Mouse (Mus musculus) ES-E14 (cell line): ENCODE measurements at regions not wholly inside any gene's neighbourhood (a gene's known extent, or its start where the extent isn't known, plus 50 kb on each side); places are given as distances from the start of the nearest gene placed in this dataset.

Experiments used
- CHD2 ChIP-seq: IDR thresholded peaks from 2 replicates; pipeline ENCODE4 v1.6.1; 2014; ENCODE audit warnings: mild to moderate bottlenecking, low read depth, low read length, inconsistent platforms
- HCFC1 ChIP-seq: IDR thresholded peaks from 2 replicates; pipeline ENCODE4 v1.6.1; 2012; ENCODE audit warnings: low read length, inconsistent platforms, borderline replicate concordance; ENCODE audit not compliant: insufficient read depth
- MAFK ChIP-seq: IDR thresholded peaks from 2 replicates; pipeline ENCODE4 v1.6.1; 2014; ENCODE audit warnings: mild to moderate bottlenecking, low read depth, low read length, inconsistent platforms; ENCODE audit not compliant: insufficient read depth
- ZC3H11A ChIP-seq: IDR thresholded peaks from 2 replicates; pipeline ENCODE4 v1.6.1; 2012; ENCODE audit warnings: low read depth, mild to moderate bottlenecking, inconsistent platforms, low read length, borderline replicate concordance
- ZNF384 ChIP-seq: IDR thresholded peaks from 2 replicates; pipeline ENCODE4 v1.6.1; 2012; ENCODE audit warnings: low read depth, low read length, inconsistent platforms

DNA sequence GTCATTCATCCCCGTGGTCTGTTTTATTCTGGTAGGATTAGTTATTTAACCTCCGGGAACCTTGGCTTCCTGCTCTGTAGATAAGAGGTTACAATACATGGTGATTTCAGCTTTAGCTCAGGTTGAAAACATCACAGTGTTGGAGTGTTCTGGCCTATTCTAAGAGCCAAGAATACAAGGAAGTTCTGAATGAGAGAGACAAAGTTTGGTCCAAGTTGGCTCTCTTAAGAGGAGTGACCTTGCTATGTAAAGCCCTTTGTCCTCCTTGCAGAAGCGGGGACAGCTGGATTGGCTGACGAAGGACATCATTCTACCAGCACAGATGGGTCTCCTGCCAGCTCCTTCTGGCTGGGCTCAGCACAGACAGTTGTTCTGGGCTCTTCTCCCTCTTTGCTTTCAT is 73.7 kb upstream of the Stt3b start:
- TF ChIP-seq ZNF384 (no peak), ZC3H11A (no peak), CHD2 (no peak), HCFC1 (no peak), MAFK (no peak)
